Mouse (Mus musculus) spleen, embryonic (tissue): ENCODE measurements around the gene Gm45021.

Source experiments
- CTCF ChIA-PET: fragments of 350-600 bp; sonication (Branson Sonifier 250); formaldehyde crosslinking; loops from one replicate; lab custom pipeline; 2022; lab: Charles Lee

Gm45021 gene

GRCm38 (mm10) chr6:48589194-48589750, at the start of gene Gm45021:
Gene Gm45021 (plus strand): TSS chr6:48589610.
- CTCF ChIA-PET, result interaction anchor here (0.6 kb wide), 1 partner anchor 625 kb away, joined by 3 read pairs; no protein-coding TSS in a partner anchor

- CTCF ChIA-PET, result interaction anchor here (0.6 kb wide), 1 partner anchor 1475 kb away, joined by 3 read pairs; no protein-coding TSS in a partner anchor
Observed at GRCm38 (mm10) chr6:48539860-48540259, 49.5 kb upstream of the Gm45021 start.

- CTCF ChIA-PET, result no interaction called here
Observed at GRCm38 (mm10) chr6:48540721-48541120, 48.7 kb upstream of the Gm45021 start.

DNA sequence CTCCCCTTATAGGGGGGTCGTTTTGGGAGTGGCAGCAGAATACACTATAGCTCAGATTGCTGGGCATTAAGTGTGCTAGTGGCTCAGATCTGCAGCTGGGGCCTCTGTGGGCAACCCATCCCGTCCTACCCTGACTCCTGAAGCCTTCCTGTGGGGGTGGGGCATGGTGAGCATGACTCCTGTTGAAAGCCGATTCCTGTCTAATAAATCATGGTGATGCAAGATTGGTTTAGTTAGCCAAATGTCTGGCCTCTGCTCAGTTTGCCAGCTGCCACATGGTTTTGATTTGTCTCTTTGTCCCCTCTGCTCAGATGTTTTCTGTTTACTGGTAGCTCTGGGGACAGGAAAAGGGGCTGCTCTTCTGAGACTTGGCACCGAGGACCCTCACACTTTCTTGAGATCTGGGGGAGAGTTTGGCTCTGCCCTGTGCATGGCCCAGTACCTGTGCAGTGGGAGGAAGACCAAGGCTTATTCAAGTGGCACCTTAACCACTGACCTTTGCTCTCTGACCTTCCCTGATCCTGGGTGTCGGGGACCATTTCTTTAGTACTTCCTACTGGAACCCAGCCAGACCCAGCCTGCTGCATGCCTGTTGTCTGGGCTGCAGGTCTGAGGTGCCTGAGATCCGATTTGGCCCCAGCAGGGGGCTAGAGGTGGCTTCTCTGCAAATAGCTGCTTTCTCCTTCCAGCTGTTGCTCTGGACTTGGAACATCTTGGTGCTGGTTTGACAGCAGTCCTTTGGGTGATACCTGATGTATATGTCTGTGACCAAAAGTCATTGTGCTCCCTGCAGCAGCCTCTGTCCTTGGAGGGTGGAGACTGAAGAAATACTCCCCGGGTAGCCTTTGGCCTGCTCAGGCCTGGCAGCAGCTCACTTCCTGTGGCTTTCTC, 47.6 kb upstream of the Gm45021 start:
- CTCF ChIA-PET, result no interaction called here

DNA sequence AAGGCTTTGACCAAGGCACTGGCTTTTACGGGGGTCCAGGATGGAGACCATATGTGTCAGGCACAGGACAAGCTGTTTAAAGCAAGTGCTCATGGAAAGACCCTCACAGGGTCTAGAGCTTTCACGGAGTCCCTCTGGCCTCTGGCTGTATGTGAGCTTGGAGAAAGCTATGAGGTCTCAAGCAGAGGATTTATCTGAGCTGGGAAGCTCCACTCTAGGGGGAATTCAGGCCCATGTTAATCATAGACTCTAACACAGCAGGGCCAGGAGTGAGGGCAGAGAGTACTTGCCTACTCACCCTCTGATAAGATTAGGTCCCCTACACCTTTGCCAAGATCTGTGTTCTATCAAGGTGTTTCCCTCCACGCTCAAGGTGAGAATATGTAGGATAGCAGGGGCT, 46.8 kb upstream of the Gm45021 start:
- CTCF ChIA-PET, result no interaction called here

- CTCF ChIA-PET, result no interaction called here
Observed at GRCm38 (mm10) chr6:48545251-48545650, 44.2 kb upstream of the Gm45021 start.

DNA sequence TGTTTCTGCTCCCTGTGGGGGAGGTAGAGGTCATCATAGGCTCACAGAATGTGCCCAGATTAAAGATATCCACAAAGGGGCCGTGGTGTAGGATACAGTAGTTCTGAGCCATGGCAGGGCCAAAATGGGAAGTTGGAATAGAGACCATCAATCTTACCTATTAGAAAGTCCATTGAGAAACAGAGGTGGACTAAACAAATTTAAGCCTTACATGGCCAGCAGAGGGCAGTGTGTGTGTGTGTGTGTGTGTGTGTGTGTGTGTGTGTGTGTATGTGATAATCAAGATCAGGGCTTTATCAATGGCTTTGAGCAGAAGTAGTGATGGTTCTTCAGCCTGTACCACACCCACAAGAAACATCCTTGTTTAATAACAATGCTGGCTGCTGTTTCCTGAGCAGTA, 43.1 kb upstream of the Gm45021 start:
- CTCF ChIA-PET, result interaction anchor here (0.6 to 0.7 kb wide), 2 partner anchors 37 to 101 kb away, joined by 3 to 7 read pairs; no protein-coding TSS in a partner anchor

DNA sequence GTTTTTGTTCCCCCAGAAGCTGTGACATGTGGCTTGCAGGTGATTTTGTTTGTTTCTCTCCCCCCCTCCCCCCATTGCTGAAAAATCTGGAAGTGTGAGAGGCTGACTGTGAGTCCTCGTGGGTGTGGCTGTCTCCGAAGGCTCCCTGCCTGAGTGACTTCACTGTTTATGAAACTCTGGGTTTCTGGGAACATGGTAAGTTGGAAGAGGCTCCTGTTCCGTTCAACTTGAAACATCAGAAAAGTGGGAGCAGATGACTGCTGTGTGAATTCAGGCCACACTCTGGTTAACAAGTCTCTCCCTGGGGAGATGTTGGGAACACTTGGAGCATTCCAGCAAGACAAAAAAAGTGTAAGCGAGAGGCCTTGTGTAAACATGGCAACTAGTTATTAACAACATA, 42.6 kb upstream of the Gm45021 start:
- CTCF ChIA-PET, result interaction anchor here (0.6 to 1.0 kb wide), 4 partner anchors 35 to 182 kb away, joined by 3 to 7 read pairs (median 3); no protein-coding TSS in a partner anchor

DNA sequence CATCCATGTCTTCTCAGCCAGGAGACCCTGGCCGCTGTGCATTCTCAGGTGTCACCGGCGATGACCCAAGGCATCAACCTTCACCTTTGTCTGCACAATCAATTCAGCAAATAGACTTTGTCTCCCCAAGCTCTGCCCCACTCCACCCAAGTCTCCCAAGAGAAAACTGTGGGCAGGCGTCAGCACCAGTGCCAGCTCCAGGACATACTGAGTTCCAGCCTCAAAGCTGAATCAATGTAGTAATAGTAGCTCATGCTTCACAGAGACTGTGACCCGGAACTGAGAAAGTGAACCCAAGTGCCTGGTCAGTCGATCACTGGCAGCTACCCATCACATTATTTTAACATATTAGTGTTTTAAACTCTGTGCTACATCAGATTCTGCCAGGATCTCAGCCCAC, 41.1 kb upstream of the Gm45021 start:
- CTCF ChIA-PET, result no interaction called here

GRCm38 (mm10) chr6:48552918-48553317, 36.5 kb upstream of the Gm45021 start:
- CTCF ChIA-PET, result no interaction called here

DNA sequence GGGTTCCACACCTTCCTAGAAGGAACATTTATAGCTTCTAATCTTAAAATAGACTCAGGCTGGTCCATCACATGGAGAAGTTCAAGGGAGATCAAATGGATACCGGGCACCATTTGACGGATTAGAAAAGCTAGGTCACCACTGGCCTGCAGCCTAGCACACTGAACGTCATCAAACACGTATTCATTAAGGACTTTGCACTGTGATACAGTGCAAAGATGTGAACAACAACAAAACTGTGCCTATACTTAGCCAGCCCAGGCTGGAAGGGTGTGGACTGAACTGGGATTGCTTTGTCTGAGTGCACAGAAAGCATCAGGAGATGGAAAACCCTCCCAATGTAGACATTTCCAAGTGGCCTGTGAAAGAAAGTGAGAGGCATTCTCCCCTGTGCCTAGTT, 35.6 kb upstream of the Gm45021 start:
- CTCF ChIA-PET, result no interaction called here

- CTCF ChIA-PET, result interaction anchor here (0.9 kb wide), 1 partner anchor 27 kb away, joined by 5 read pairs; no protein-coding TSS in a partner anchor
Observed at GRCm38 (mm10) chr6:48554280-48555103, 34.9 kb upstream of the Gm45021 start, which contains the start of gene Lrrc61. Gene Lrrc61 (plus strand): TSS chr6:48554796.

- CTCF ChIA-PET, result interaction anchor here (0.9 kb wide), 1 partner anchor 27 kb away, joined by 5 read pairs; no protein-coding TSS in a partner anchor
Observed at GRCm38 (mm10) chr6:48555104-48555890, 34.1 kb upstream of the Gm45021 start.

- CTCF ChIA-PET, result no interaction called here
Observed at GRCm38 (mm10) chr6:48555956-48556355, 33.5 kb upstream of the Gm45021 start.

- CTCF ChIA-PET, result interaction anchor here (0.5 to 0.6 kb wide), 2 partner anchors 79 to 274 kb away, joined by 3 to 12 read pairs; no protein-coding TSS in a partner anchor
Observed at GRCm38 (mm10) chr6:48565693-48566310, 23.6 kb upstream of the Gm45021 start.

- CTCF ChIA-PET, result no interaction called here
Observed at GRCm38 (mm10) chr6:48566312-48566711, 23.1 kb upstream of the Gm45021 start.

DNA sequence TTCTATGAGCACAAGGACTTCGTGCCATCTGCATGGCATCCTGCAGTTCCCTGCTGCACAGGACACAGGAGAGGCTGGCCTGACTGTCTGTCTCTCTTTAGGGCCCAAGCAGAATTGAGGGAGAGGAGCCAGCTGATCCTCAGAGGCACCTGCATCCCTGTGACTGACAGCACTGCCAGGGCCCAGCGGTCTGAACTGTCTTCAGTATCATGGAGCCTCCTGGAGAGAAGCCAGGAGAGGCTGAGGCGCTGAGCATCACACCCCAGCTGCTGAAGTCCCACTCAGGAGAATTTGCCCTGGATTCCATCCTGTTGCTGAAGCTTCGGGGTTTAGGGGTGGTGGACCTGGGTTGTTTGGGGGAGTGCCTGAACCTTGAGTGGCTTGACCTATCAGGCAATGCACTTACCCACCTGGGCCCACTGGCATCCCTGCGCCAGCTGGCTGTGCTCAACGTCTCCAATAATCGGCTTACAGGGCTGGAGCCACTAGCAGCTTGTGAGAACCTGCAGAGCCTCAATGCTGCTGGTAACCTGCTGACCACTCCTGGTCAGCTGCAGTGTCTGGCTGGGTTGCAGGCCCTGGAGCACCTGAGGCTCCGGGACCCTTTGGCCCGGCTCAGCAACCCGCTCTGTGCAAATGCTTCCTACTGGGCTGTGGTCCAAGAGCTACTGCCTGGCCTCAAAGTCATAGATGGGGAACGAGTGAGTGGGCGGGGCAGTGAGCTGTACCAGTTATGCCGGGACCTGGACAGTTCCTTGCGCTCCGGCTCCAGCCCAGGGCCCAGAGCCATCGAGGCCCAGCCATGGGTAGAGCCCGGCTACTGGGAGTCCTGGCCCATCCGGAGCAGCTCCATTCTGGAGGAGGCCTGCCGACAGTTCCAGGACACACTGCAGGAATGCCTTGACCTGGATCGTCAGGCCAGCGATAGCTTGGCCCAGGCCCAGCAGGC, 21.1 kb upstream of the Gm45021 start:
- CTCF ChIA-PET, result no interaction called here

GRCm38 (mm10) chr6:48569065-48569807, 20.2 kb upstream of the Gm45021 start:
- CTCF ChIA-PET, result interaction anchor here (0.7 kb wide), 2 partner anchors 347 to 448 kb away, joined by 4 to 6 read pairs; no protein-coding TSS in a partner anchor
